Mouse (Mus musculus): Measurements from ENCODE around the gene 1700012P22Rik. TPM values are rescaled to one million over a fixed set of nuclear protein-coding genes. Genes with fewer than 3 reads are reported as not detected.

Gene 1700012P22Rik
- polyA plus RNA-seq (2014; fragmentation: Illumina TruSeq; extraction: RNeasy Lipid Tissue Mini Kit (QIAGEN cat#74804); ENCODE audit: low read depth, low replicate concordance) = not detected

DNA sequence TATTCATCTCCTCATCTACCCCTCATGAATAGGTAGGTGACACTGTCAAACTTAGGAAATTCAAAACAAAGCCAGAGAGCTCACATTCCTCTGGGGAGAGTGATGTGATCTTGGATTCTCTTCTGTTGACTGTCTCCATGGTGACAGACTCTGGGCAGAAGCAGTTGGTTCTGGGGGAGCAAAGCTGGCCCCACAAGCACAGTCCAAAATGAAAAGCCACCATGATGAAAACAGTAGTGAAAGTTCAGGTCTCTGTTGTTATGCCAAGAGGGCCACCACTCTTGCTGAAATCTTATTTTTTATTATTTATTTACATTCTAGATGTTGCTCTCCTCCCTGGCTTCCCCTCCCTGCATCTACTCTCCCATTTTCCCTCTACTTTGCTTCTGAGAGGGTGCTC is at the start of gene 1700012P22Rik:
Gene 1700012P22Rik (minus strand): TSS at position 101 of the 400 bp plus-strand sequence.

DNA sequence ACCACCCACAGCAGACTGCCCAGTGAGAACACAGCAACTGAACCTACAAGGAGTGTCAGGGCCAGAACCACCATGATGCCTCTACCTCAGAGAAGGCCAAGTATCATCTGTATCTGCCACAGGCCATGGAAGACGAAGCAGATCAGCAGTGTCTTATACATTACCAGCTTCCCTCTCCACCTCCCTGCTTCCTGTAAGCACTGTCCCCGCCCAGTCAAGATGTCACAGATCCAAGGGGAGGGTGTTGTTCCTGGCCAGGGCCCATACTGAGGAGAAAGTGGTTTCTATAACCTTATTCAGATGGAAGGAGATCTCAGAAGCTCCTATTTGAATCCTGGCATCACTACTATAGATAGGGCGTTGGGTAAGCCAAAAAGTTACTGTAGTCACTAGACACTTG is 25.1 kb upstream of the 1700012P22Rik start, which contains the start of gene Aadacl3:
Gene Aadacl3 (minus strand): TSS at position 101 of the 400 bp plus-strand sequence.

DNA sequence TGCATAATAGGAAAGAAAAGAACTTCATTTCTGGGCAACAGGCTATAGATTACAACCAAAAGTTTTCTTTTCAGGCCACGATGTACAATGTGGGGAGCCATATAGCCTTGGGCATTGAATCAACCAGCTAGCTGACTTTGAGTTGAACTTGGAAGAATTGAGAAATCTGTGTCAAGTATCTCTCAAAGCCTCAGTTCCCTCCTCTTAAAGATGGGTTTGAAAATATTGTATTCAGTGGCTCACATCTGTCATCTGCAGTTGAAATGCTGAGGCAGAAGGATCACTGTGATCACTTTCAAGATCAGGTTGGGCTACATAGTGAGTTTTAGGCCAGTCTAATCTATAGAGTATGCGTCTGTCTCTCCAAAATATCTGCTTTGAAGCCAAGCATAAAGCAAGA is 14.6 kb upstream of the 1700012P22Rik start, which contains the start of gene Gm9944:
Gene Gm9944 (minus strand): TSS at position 101 of the 400 bp plus-strand sequence.

DNA sequence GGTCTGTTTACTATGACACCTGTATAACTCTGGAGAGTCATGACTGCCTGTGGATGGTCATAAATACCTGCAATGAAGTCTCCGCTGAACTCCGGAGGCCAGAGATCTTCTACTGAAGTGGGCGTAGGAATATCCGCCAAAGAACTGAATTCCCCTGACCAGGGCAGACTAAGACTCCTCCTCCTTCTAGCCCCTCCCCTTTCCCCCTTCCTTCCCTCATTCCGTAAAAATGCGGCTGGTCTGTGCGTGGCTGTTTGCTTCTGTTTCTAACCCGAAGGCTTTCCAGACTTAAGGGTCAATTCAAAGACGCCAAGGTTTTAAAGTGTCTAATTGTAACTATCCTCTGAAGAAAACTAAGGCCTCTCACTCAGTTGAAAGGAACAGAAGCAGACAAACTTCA is 30.3 kb downstream of the 1700012P22Rik start, which contains the start of gene Pramef12:
Gene Pramef12 (minus strand): TSS at position 175 of the 400 bp plus-strand sequence.

GRCm38 (mm10) chr4:144377911-144378310 is 60.7 kb downstream of the 1700012P22Rik start, which contains the start of gene Pramef20:
Gene Pramef20 (minus strand): TSS chr4:144377933.

Other genes with a start within 250 kb of the 1700012P22Rik start
- gene Oog2, start 248.1 kb downstream of the 1700012P22Rik start, polyA plus RNA-seq (2014; fragmentation: Illumina TruSeq; extraction: RNeasy Lipid Tissue Mini Kit (QIAGEN cat#74804); ENCODE audit: low read depth, low replicate concordance) = not detected
- gene C87977, start 225.5 kb downstream of the 1700012P22Rik start, polyA plus RNA-seq (2014; fragmentation: Illumina TruSeq; extraction: RNeasy Lipid Tissue Mini Kit (QIAGEN cat#74804); ENCODE audit: low read depth, low replicate concordance) = not detected
- gene Pramel5, start 158.3 kb downstream of the 1700012P22Rik start, polyA plus RNA-seq (2014; fragmentation: Illumina TruSeq; extraction: RNeasy Lipid Tissue Mini Kit (QIAGEN cat#74804); ENCODE audit: low read depth, low replicate concordance) = not detected
- not detected for gene Gm13128, start 108.5 kb downstream of the 1700012P22Rik start, polyA plus RNA-seq (2014; fragmentation: Illumina TruSeq; extraction: RNeasy Lipid Tissue Mini Kit (QIAGEN cat#74804); ENCODE audit: low read depth, low replicate concordance)
- not detected for gene Gm13119, start 80.8 kb downstream of the 1700012P22Rik start, polyA plus RNA-seq (2014; fragmentation: Illumina TruSeq; extraction: RNeasy Lipid Tissue Mini Kit (QIAGEN cat#74804); ENCODE audit: low read depth, low replicate concordance)
- gene Pramef20, start 60.8 kb downstream of the 1700012P22Rik start, polyA plus RNA-seq (2014; fragmentation: Illumina TruSeq; extraction: RNeasy Lipid Tissue Mini Kit (QIAGEN cat#74804); ENCODE audit: low read depth, low replicate concordance) = not detected
- not detected for gene Pramef12, start 30.3 kb downstream of the 1700012P22Rik start, polyA plus RNA-seq (2014; fragmentation: Illumina TruSeq; extraction: RNeasy Lipid Tissue Mini Kit (QIAGEN cat#74804); ENCODE audit: low read depth, low replicate concordance)
- not detected for gene Gm9944, start 14.5 kb upstream of the 1700012P22Rik start, polyA plus RNA-seq (2014; fragmentation: Illumina TruSeq; extraction: RNeasy Lipid Tissue Mini Kit (QIAGEN cat#74804); ENCODE audit: low read depth, low replicate concordance)
- gene Aadacl3, start 25.0 kb upstream of the 1700012P22Rik start, polyA plus RNA-seq (2014; fragmentation: Illumina TruSeq; extraction: RNeasy Lipid Tissue Mini Kit (QIAGEN cat#74804); ENCODE audit: low read depth, low replicate concordance) = not detected
- gene 9430007A20Rik, start 81.0 kb upstream of the 1700012P22Rik start, polyA plus RNA-seq (2014; fragmentation: Illumina TruSeq; extraction: RNeasy Lipid Tissue Mini Kit (QIAGEN cat#74804); ENCODE audit: low read depth, low replicate concordance) = not detected
- not detected for gene Gm13124, start 126.4 kb upstream of the 1700012P22Rik start, polyA plus RNA-seq (2014; fragmentation: Illumina TruSeq; extraction: RNeasy Lipid Tissue Mini Kit (QIAGEN cat#74804); ENCODE audit: low read depth, low replicate concordance)
- gene Aadacl4, start 174.9 kb upstream of the 1700012P22Rik start, polyA plus RNA-seq (2014; fragmentation: Illumina TruSeq; extraction: RNeasy Lipid Tissue Mini Kit (QIAGEN cat#74804); ENCODE audit: low read depth, low replicate concordance) = not detected
- not detected for gene Gm436, start 247.6 kb upstream of the 1700012P22Rik start, polyA plus RNA-seq (2014; fragmentation: Illumina TruSeq; extraction: RNeasy Lipid Tissue Mini Kit (QIAGEN cat#74804); ENCODE audit: low read depth, low replicate concordance)